Mouse (Mus musculus) induced T-regulatory cell, adult 2 months (primary cell): ENCODE data around the gene Myl3.

Source experiments
- DNase-seq: peaks from one replicate; pipeline ENCODE4 v3.0.0-alpha.2; 2012; ENCODE audit warnings: low read depth

The Myl3 gene

GRCm38 (mm10) chr9:110763405-110763804, 21.7 kb downstream of the Myl3 start:
- DNase-seq = no peak

- no peak for DNase-seq
Observed at GRCm38 (mm10) chr9:110772336-110772735, 30.7 kb downstream of the Myl3 start.

GRCm38 (mm10) chr9:110774403-110775268, 33.0 kb downstream of the Myl3 start:
- DNase-seq = no peak

- no peak for DNase-seq
Observed at GRCm38 (mm10) chr9:110775269-110776022, 33.8 kb downstream of the Myl3 start.

GRCm38 (mm10) chr9:110778100-110778499, 36.4 kb downstream of the Myl3 start:
- DNase-seq = no peak

GRCm38 (mm10) chr9:110778559-110778958, 36.9 kb downstream of the Myl3 start:
- DNase-seq = no peak

GRCm38 (mm10) chr9:110779242-110779913, 37.7 kb downstream of the Myl3 start:
- DNase-seq = peak; percentile 25

- peak; percentile 91 for DNase-seq
Observed at GRCm38 (mm10) chr9:110781256-110781721, 39.6 kb downstream of the Myl3 start.

- no peak for DNase-seq
Observed at GRCm38 (mm10) chr9:110781731-110782130, 40.1 kb downstream of the Myl3 start.

- no peak for DNase-seq
Observed at GRCm38 (mm10) chr9:110783611-110784010, 42.0 kb downstream of the Myl3 start.

GRCm38 (mm10) chr9:110788169-110788568, 46.5 kb downstream of the Myl3 start:
- no peak for DNase-seq

GRCm38 (mm10) chr9:110790462-110790861, 48.8 kb downstream of the Myl3 start:
- no peak for DNase-seq

- DNase-seq = peak; percentile 22
Observed at GRCm38 (mm10) chr9:110797013-110797412, 55.4 kb downstream of the Myl3 start.

GRCm38 (mm10) chr9:110797866-110798265, 56.2 kb downstream of the Myl3 start, which contains the start of gene Prss42:
TSS of gene Prss42 (plus strand) at chr9:110798166.
- no peak for DNase-seq

- no peak for DNase-seq
Observed at GRCm38 (mm10) chr9:110800834-110801479, 59.3 kb downstream of the Myl3 start.

GRCm38 (mm10) chr9:110803294-110803693, 61.6 kb downstream of the Myl3 start:
- DNase-seq = peak; percentile 48

- no peak for DNase-seq
Observed at GRCm38 (mm10) chr9:110810051-110810450, 68.4 kb downstream of the Myl3 start.

- no peak for DNase-seq
Observed at GRCm38 (mm10) chr9:110813789-110814188, 72.1 kb downstream of the Myl3 start, which contains the start of gene Prss44. TSS of gene Prss44 (plus strand) at chr9:110813994.
